Mouse (Mus musculus) limb, embryonic 14.5 days (tissue): ENCODE measurements around the gene Snrnp27. TPM values are rescaled to one million over a fixed set of nuclear protein-coding genes. Genes with fewer than 3 reads are reported as not detected.

Experiments
- ATAC-seq: fragments of 200-750 bp; cut with Nextera tagmentation; 2 replicates; pipeline ENCODE4 v1.8.0; 2017; ENCODE audit warnings: low read depth, moderate number of reproducible peaks, moderate TSS enrichment; ENCODE audit not compliant: low FRiP score
- DNase-seq: peaks from one replicate; pipeline ENCODE4 v3.0.0-alpha.2; 2015; ENCODE audit warnings: low spot score
- H3K27ac ChIP-seq: fragments of 300-500 bp; sonication (generic); replicated peaks from 2 replicates; pipeline ENCODE4 v1.5.1; 2014; ENCODE audit warnings: low read depth, mild to moderate bottlenecking, low read length, moderate library complexity, mixed read lengths
- H3K27me3 ChIP-seq: fragments of 300-500 bp; sonication (generic); 2 replicates; pipeline ENCODE4 v1.6.1; 2014; ENCODE audit warnings: low read length, mixed read lengths; ENCODE audit not compliant: control insufficient read depth, insufficient read depth
- H3K36me3 ChIP-seq: fragments of 300-500 bp; sonication (generic); 2 replicates; pipeline ENCODE4 v1.6.1; 2014; ENCODE audit warnings: mild to moderate bottlenecking, low read length, moderate library complexity, mixed read lengths; ENCODE audit not compliant: control insufficient read depth, insufficient read depth
- H3K4me1 ChIP-seq: fragments of 300-500 bp; sonication (generic); 2 replicates; pipeline ENCODE4 v1.6.1; 2014; ENCODE audit warnings: antibody characterized with exemption, low read length, mixed read lengths; ENCODE audit not compliant: control insufficient read depth, insufficient read depth
- H3K4me2 ChIP-seq: fragments of 300-500 bp; sonication (generic); replicated peaks from 2 replicates; pipeline ENCODE4 v1.6.1; 2014; ENCODE audit warnings: low read depth, mild to moderate bottlenecking, low read length, moderate library complexity; ENCODE audit not compliant: severe bottlenecking
- H3K4me3 ChIP-seq: fragments of 300-500 bp; sonication (generic); replicated peaks from 2 replicates; pipeline ENCODE4 v1.5.1; 2014; ENCODE audit warnings: low read length
- H3K9ac ChIP-seq: fragments of 300-500 bp; sonication (generic); 2 replicates; pipeline ENCODE4 v1.6.1; 2014; ENCODE audit warnings: mild to moderate bottlenecking, low read depth, low read length, moderate library complexity; ENCODE audit not compliant: severe bottlenecking
- H3K9me3 ChIP-seq: fragments of 300-500 bp; sonication (generic); 2 replicates; pipeline ENCODE4 v1.6.1; 2016; ENCODE audit warnings: low read length; ENCODE audit not compliant: control insufficient read depth
- POLR2A ChIP-seq: fragments of 200-500 bp; IDR thresholded peaks from 2 replicates; pipeline ENCODE4 v1.8.0; 2012; ENCODE audit warnings: inconsistent platforms, mild to moderate bottlenecking, moderate library complexity, borderline replicate concordance; ENCODE audit not compliant: insufficient read depth, insufficient read length; ENCODE audit errors: extremely low read depth
- WGBS: fragments of 180-500 bp; shearing (Covaris S2); extraction: QIAGEN DNeasy Blood & Tissue Kit; methylation state at CpG from one replicate; pipeline ENCODE4 v1.1.7; 2014; 5-methylcytosine and 5-hydroxymethylcytosine counted together
- polyA plus RNA-seq, 2 experiments: library from polyadenylated mRNA; depleted of rRNA in 1 of 2; stranded (reverse) in 1 of 2; unstranded in 1 of 2; fragments of >200 nt; fragmentation: Nextera tagmentation in 1 of 2; extraction: Ambion mirVana in 1 of 2; gene quantifications; 2 replicates each; pipeline versions ENCODE4 v1.2.1 to v1.2.3; 2012 to 2014

Snrnp27 gene
- polyA plus RNA-seq, 2 experiments = 64.8 to 115 TPM

DNA sequence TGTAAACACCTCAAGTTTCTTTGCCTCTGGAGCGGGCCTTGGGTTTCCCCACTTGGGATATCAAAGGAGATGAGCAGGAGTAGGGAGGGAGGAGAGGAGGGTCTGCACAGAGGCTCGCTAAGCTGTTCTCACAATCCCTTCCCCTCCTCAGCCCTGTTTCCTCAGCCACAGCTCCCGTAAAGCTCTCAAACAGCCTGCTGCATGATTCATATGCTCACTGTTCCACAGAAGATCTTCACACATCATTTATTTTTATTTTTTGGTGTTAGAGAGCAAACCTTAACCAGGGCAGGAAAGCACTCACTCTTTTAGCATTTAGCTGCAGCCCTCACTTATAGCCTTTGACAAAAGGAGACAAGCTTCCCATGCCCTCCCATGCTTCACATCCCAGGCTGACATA lies 37.7 kb upstream of the Snrnp27 start:
- H3K27ac ChIP-seq = no peak overlapping the region
- H3K27me3 ChIP-seq = no peaks in the 10 kb centered on the region
- peaks cover 25% of the 10 kb centered on the region; the same call in 1 of the 2 replicates for H3K36me3 ChIP-seq
- no peak overlapping the region for H3K4me2 ChIP-seq
- no peaks in the 10 kb centered on the region for H3K9me3 ChIP-seq
- 64% methylated on average over 3 of the region's 3 CpGs for WGBS
- DNase-seq (no peak), ATAC-seq (no peak)
- no peaks in the 10 kb centered on the region for H3K4me1 ChIP-seq
- no peak for TF ChIP-seq POLR2A
- H3K9ac ChIP-seq = no peak overlapping the region
- no peak overlapping the region for H3K4me3 ChIP-seq

DNA sequence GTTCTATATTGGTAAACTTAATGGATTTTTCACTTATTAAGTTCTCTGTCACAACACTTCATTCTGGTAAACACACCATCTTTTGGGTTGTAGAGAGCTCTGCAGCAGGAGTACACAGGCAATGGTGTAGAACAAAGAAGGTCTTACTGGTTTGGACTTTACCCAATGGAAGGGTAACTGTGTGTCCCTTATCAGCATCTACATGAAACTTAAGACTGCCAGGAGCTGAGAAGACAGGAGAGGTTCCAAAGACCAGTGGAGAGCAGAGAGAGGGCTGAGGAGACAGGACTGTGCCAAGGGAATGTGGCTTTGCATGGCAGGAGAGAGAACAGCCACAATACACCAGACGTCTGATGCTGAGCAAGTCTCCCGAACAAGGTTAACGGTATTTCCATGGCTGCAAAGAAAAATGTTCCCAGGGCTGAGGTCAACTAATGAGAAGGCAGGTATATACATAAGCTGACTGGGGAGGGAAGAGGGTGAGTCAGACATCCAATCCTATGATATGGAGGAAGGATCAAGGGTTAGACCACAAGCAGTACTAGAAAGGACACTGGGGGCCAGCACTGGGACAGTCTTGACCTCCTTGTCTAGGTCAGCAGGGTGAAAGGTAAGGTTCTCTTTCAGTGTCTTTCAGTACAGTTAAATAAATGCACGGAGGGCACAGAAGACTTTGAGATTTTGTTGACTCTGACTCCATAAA lies 23.9 kb upstream of the Snrnp27 start:
- peaks cover 64% of the 10 kb centered on the region for H3K36me3 ChIP-seq

DNA sequence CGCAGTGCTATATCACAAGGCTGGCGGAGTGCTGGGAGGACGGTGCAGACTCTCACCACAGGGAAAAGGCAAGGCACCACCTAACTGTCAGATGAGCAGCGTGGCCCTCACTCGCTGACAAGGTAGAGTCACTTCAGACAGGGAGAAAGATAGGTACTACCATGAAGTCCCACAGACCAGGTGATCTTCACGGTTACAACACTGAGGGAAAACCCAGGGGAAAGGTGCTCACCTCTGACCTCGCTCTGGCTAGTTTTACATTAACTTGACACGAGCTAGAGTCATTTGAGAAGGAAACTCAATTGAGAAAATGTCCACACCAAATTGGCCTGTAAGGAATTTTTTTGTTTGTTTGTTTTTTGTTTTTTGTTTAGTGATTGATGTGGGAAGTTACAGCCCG lies 18.3 kb upstream of the Snrnp27 start:
- DNase-seq (no peak), ATAC-seq (no peak)
- Histone ChIP-seq H3K4me2 (no peak overlapping the region), H3K9ac (no peak overlapping the region), H3K4me3 (no peak overlapping the region), H3K27ac (no peak overlapping the region), H3K27me3 (no peaks in the 10 kb centered on the region), H3K36me3 (peaks cover 88% of the 10 kb centered on the region), H3K9me3 (no peaks in the 10 kb centered on the region), H3K4me1 (no peaks in the 10 kb centered on the region)
- 88% methylated on average over 9 of the region's 9 CpGs for WGBS
- no peak for TF ChIP-seq POLR2A

More for the DNA sequence above, 23.9 kb upstream of the Snrnp27 start:
- WGBS = 89% methylated on average over 4 of the region's 4 CpGs
- ATAC-seq = no peak
- no peak for TF ChIP-seq POLR2A
- Histone ChIP-seq H3K27me3 (no peaks in the 10 kb centered on the region), H3K4me2 (no peak overlapping the region), H3K27ac (no peak overlapping the region), H3K9me3 (no peaks in the 10 kb centered on the region), H3K4me3 (no peak overlapping the region), H3K4me1 (no peaks in the 10 kb centered on the region), H3K9ac (no peak overlapping the region)
- no peak for DNase-seq

DNA sequence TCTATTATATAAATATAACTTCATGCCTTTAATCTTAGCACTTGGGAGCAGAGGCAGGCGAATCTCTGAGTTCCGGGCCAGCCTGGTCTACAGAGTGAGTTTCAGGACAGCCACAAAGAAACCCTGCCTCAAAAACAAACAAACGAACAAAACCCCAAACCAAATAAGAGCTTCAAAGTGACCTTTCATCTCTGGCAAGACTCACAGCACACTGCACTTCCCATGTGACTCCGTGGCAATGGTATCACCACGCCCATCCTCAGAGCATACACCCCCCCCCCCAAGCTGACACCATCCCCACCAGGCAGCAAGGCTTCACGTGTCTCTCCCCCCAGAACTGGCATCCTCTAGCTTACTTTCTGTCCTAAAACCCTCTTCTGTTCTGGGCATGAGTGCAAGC lies 13.6 kb upstream of the Snrnp27 start:
- 80% methylated on average over 6 of the region's 6 CpGs for WGBS
- Histone ChIP-seq H3K36me3 (peaks cover 69% of the 10 kb centered on the region), H3K4me3 (no peak overlapping the region), H3K27ac (no peak overlapping the region), H3K9ac (no peak overlapping the region), H3K4me1 (no peaks in the 10 kb centered on the region), H3K27me3 (no peaks in the 10 kb centered on the region), H3K4me2 (no peak overlapping the region), H3K9me3 (no peaks in the 10 kb centered on the region)
- no peak for ATAC-seq
- no peak for TF ChIP-seq POLR2A
- no peak for DNase-seq

DNA sequence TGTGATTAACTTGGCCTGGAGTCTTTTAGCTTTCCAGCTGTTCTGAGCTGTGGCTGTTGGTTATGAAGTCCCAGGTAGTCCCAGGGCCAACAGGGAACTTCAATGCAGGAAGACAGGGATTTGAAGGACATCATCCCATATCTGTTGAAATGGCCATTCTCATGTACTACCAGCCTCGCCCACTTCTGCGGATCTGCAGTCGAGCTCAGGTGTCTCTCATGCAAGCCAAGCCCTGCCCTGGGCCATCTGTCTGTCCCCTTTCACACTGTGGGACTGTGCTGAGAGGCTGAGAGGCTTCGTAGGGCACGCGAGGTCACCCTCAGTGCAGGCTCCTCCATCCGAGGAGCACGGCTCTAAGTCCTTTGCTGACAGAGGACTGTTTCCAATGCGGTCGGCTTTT lies 11.9 kb upstream of the Snrnp27 start:
- no peak for ATAC-seq

More for the DNA sequence above, 11.9 kb upstream of the Snrnp27 start:
- H3K36me3 ChIP-seq = peaks cover 59% of the 10 kb centered on the region
- no peak for TF ChIP-seq POLR2A
- H3K9ac ChIP-seq = no peak overlapping the region
- H3K27ac ChIP-seq = no peak overlapping the region
- no peak overlapping the region for H3K4me3 ChIP-seq
- DNase-seq = no peak
- WGBS = 84% methylated on average over 10 of the region's 10 CpGs
- H3K27me3 ChIP-seq = no peaks in the 10 kb centered on the region
- H3K4me2 ChIP-seq = no peak overlapping the region
- no peaks in the 10 kb centered on the region for H3K9me3 ChIP-seq
- H3K4me1 ChIP-seq = no peaks in the 10 kb centered on the region
